Mouse (Mus musculus): ENCODE data around the gene Slc16a1. TPM values are rescaled to one million over a fixed set of nuclear protein-coding genes. Genes with fewer than 3 reads are reported as not detected.

Gene Slc16a1
- polyA plus RNA-seq, 1 experiment from 2014 or later: 44.3 TPM

DNA sequence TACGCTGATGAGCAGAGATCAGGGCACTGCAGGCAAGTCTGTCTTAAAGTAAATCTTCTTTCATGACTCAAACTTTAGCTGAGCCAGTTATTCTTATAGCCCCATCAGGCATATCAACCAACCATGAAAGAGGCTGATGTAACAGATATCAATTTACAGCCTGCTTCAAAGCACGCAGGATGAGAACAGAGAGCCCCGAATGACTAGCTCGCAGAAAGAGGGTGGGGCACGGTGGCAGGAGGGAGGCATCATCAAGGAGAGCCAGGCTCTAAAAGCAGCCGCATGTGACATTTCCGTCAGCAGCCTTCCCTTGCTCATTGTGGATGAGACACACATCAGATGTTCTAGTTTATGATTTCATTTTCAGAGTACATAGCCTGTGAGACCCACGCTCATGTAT, 22.3 kb upstream of the Slc16a1 start:
- DNase-seq (ENCODE audit: low spot score): no peak
- Histone ChIP-seq H3K9me3 (replicated peaks) (no peaks in the 10 kb centered on the region), H3K4me1 (peaks cover 9% of the 10 kb centered on the region; the same call in 1 of the 2 replicates), H3K27ac (replicated peaks) (no peak overlapping the region), H3K4me3 (no peak overlapping the region), H3K36me3 (no peaks in the 10 kb centered on the region), H3K27me3 (ENCODE audit: low read depth, poor library complexity, severe bottlenecking) (no peaks in the 10 kb centered on the region)
- WGBS: 64% methylated on average over 8 of the region's 8 CpGs

DNA sequence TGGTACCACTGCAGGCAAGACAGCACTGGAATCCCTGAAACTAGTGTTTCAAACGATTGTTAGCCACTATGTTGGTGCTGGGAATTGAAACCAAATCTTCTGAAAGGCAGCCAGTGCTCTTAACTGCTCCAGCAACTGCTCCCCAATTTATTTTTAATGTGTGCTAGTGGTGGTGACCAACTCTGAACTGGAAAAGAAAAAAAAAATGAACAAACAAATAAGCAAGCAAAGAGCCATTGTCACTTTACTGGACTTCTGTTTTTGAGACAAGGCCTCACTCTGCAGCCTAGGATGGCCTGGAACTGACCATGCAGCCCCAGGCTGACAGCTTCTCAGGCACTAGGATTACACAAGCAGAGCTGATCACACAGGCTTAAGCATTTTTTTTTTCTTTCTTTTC, 16.6 kb upstream of the Slc16a1 start:
- H3K4me1 ChIP-seq: no peaks in the 10 kb centered on the region
- 64% methylated on average over 1 of the region's 1 CpGs for WGBS
- H3K27me3 ChIP-seq (ENCODE audit: low read depth, poor library complexity, severe bottlenecking): no peaks in the 10 kb centered on the region
- no peak overlapping the region for H3K27ac ChIP-seq (replicated peaks)
- H3K9me3 ChIP-seq (replicated peaks): no peaks in the 10 kb centered on the region
- no peak overlapping the region for H3K4me3 ChIP-seq
- DNase-seq (ENCODE audit: low spot score): no peak
- no peaks in the 10 kb centered on the region for H3K36me3 ChIP-seq

DNA sequence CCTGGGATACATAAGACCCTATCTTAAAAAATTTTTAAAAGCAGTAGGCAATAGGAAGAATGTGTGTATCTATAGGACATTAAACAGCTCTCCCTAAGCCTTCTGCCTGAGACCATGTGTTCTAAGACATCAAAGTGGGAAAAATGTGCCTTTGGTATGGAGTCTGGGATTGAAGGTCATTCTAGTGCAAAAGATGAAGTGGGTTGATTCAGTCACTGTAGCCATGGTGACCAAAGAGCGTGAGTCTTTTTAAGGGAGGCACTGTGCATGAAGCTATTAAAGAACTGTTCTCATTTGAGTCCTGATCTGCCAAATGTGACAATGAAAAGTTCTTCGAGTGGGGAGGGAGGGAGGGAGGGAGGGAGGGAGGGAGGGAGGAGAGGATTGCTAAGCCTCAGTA, 8.7 kb upstream of the Slc16a1 start:
- peaks cover 7% of the 10 kb centered on the region; the same call in 1 of the 2 replicates for H3K4me1 ChIP-seq
- 0 out of 2 replicates have a peak, but pooled peaks cover 9% of the 10 kb centered on the region for H3K36me3 ChIP-seq
- H3K9me3 ChIP-seq (replicated peaks): no peaks in the 10 kb centered on the region
- H3K4me3 ChIP-seq: no peak overlapping the region
- 35% methylated on average over 2 of the region's 2 CpGs for WGBS
- DNase-seq (ENCODE audit: low spot score): no peak
- H3K27me3 ChIP-seq (ENCODE audit: low read depth, poor library complexity, severe bottlenecking): no peaks in the 10 kb centered on the region
- no peak overlapping the region for H3K27ac ChIP-seq (replicated peaks)

DNA sequence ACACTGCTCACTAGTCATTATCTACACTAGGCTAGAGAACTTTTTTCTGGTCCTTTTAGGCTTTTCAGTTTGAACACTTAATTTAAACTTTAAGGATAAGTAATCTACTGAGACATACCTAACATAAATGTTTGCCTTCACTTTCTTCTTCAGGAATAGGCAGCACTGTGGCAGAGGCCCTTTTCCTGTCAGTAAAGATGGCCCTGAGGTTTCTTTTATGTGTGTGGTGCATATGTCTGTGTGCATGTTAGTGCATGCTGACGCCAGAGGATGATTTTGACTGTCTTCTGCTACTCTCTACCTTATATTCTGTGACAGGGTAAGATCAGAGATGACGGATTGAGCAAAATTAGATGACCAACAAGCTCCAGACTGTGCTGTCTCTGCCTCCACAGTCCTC, 7.5 kb upstream of the Slc16a1 start:
- H3K4me1 ChIP-seq: peaks cover 7% of the 10 kb centered on the region; the same call in 1 of the 2 replicates
- no peak for DNase-seq (ENCODE audit: low spot score)
- no peaks in the 10 kb centered on the region for H3K9me3 ChIP-seq (replicated peaks)
- 0 out of 2 replicates have a peak, but pooled peaks cover 9% of the 10 kb centered on the region for H3K36me3 ChIP-seq
- H3K4me3 ChIP-seq: no peak overlapping the region
- H3K27me3 ChIP-seq (ENCODE audit: low read depth, poor library complexity, severe bottlenecking): no peaks in the 10 kb centered on the region
- no peak overlapping the region for H3K27ac ChIP-seq (replicated peaks)
- 93% methylated on average over 2 of the region's 2 CpGs for WGBS

DNA sequence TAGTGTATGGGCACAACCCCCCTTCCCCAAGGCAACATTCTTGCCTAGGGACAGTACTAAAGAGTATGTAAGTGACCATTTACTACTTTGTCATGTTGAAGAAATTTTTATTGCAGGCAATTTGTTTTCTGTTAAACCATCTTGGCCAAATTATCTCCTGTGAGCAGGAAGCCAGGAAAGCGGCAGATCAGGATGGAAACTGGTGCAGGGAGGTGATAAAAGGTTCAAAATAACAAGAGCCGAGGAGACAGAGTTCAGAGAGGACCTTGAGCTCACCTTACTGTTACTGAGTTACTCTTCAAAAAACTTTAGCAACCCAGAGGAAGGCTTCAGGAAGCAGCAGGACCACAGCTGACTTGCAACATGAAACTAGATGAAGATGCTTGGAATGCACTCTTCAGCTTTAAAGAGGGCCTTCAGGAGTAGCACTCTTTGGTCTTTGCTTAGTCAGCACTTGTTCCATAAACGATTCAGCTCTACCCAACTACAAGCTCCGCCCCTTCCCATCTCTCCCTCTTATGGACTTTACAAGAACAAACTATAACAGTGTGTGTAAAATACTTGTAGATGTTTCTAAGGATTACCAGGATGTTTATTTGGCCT, 5.8 kb upstream of the Slc16a1 start:
- 0 out of 2 replicates have a peak, but pooled peaks cover 9% of the 10 kb centered on the region for H3K36me3 ChIP-seq
- DNase-seq (ENCODE audit: low spot score): no peak
- peaks cover 13% of the 10 kb centered on the region for H3K4me1 ChIP-seq
- H3K4me3 ChIP-seq: no peak overlapping the region
- no peak overlapping the region for H3K27ac ChIP-seq (replicated peaks)
- no peaks in the 10 kb centered on the region for H3K9me3 ChIP-seq (replicated peaks)
- no peaks in the 10 kb centered on the region for H3K27me3 ChIP-seq (ENCODE audit: low read depth, poor library complexity, severe bottlenecking)
- WGBS: 89% methylated on average over 4 of the region's 4 CpGs

DNA sequence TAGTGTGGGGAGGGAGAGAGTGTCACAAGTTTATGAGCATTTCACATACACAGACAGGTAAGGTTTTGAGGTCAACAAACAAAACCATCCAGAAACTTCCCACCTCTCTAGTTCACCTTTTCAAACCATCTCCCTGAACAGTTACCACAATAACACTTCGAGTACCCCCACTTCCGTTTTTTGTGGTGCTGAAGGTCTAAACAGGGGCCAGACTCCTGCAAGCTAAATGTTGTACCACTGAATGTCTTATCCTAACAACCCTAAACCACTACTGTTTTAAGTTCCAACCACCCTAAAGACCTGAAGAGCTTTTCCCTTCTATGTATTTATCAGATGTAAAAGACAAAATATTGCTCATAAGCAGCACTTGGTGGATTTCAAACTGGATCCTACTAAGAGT, 2.0 kb upstream of the Slc16a1 start:
- Histone ChIP-seq H3K9me3 (replicated peaks) (no peaks in the 10 kb centered on the region), H3K27ac (replicated peaks) (no peak overlapping the region), H3K36me3 (0 out of 2 replicates have a peak, but pooled peaks cover 9% of the 10 kb centered on the region), H3K4me3 (no peak overlapping the region), H3K4me1 (peaks cover 36% of the 10 kb centered on the region), H3K27me3 (ENCODE audit: low read depth, poor library complexity, severe bottlenecking) (no peaks in the 10 kb centered on the region)
- no peak for DNase-seq (ENCODE audit: low spot score)
- WGBS: 88% methylated on average over 2 of the region's 2 CpGs

DNA sequence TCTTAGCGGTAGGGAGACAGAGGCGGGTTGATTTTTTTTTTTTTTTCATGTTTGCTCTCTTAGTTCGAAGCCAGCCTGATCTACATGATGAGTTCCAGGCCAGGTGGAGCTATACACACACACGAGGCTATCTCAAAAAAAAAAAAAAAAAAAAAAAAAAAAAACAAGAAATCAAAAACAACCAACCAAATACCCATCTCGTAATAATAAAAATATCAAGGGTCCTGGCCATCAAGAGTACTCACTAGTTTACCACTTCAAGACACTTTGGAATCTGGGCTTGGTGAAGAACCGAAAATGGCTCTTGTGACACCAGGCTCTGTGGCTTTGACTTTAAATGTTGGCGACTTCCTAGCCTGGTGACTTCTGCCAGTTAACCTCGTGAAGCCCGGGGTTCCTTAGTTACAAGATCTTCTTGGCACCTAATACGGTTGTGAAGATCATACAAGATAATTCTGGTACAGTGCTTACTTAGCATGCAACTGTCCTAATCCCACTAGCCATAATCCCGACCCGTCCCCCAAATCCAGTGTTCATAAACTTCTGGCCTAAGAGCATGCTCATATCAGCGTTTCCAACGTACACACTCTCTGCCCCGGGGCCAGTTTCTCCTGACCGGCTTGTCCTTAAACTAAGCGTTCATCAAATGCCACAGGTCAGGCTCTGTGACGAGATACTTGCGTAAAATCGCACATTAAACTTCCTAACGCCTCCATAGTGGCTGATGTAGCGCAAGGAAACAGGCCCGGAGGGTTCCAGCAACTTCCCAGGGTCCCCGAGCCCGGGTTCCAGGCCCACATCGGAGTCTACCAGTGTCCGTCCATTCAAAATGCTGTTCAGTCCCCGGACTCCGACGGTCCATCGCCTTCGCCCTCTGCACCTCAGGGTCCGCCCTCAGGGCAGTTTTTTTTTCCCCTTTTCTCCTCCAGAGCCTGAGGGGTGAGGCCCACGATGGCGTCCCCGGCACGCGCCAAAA, 753 bp upstream of the Slc16a1 start:
- 0 out of 2 replicates have a peak, but pooled peaks cover 2% of the 10 kb centered on the region for H3K36me3 ChIP-seq
- no peaks in the 10 kb centered on the region for H3K9me3 ChIP-seq (replicated peaks)
- H3K4me3 ChIP-seq: peak overlapping the region; percentile 90
- peaks cover 36% of the 10 kb centered on the region for H3K4me1 ChIP-seq
- H3K27ac ChIP-seq (replicated peaks): peak overlapping the region; percentile 91
- 16% methylated on average over 38 of the region's 38 CpGs for WGBS
- DNase-seq (ENCODE audit: low spot score): no peak
- no peaks in the 10 kb centered on the region for H3K27me3 ChIP-seq (ENCODE audit: low read depth, poor library complexity, severe bottlenecking)

DNA sequence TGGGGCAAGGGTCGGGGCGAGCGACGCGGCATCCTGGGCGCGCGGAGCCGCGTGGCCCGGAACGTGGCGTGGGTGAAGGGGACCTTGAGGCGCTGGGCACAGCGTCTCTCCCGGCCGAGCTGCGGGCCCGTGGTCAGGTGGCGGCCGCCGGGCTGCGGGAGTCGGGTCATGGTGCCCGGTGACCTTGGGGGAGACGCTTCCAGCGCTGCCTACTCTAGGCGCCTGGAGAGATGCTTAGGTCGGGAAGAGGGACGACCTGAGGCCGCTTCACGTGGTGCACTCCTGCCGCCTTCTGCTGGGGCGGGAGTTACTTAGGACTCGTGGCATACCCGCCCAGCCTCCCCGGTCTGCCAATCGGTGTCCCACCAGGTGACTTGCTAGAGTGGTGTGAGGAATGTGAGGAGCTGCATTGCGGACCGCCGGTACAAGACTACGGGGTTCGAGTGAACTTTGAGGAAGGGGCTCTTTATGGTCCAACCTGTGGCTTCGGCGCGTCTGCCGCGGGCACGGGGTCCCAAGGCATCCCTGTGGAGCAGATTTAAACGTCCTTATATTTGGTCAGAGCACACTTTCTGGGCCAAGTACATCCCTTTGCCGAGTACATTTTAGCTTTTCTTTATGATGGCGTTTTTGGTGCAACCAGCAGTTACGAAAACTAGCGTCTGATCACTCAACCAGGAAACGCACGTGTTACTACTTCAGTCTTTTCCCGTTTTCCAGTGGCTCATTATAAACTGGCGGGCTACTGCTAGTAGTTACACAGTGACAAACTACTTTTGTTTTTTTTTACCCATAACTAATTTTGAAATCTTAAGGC, 672 bp downstream of the Slc16a1 start:
- Histone ChIP-seq H3K27me3 (ENCODE audit: low read depth, poor library complexity, severe bottlenecking) (no peaks in the 10 kb centered on the region), H3K4me3 (peak overlapping the region; percentile 90), H3K4me1 (peaks cover 36% of the 10 kb centered on the region), H3K9me3 (replicated peaks) (no peaks in the 10 kb centered on the region), H3K36me3 (no peaks in the 10 kb centered on the region), H3K27ac (replicated peaks) (peak overlapping the region; percentile 91)
- under 1% methylated on average over 58 of the region's 58 CpGs for WGBS
- peak; percentile 68 for DNase-seq (ENCODE audit: low spot score)

DNA sequence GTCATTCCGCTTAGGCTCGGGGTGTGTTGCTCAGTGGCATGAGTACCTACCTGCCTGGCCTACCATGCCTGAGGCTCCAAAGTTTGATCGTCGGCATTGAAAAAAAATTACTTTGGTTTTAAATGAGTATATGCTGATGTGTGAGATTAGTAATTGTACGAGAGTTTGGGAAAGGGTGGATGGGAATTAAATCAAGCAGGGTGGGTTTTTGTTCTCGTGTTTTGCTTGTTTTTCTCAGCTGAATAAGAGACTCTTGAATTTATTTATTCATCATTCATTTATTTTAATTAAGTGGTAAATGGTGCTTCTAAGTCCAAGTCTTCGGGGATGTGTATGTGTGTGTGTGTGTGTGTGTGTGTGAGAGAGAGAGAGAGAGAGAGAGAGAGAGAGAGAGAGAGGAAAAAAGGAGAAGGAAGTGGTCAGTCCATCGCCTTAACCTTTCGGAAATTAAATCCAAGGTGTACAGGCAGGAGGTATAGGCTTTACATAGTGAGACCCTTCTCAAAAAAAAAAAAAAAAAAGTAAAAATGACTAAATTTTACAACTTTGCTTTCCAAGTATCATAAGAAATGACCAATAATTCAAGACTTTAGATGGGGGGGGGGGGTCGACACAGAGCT, 1.4 kb downstream of the Slc16a1 start:
- no peak for DNase-seq (ENCODE audit: low spot score)
- H3K36me3 ChIP-seq: no peaks in the 10 kb centered on the region
- WGBS: 15% methylated on average over 10 of the region's 10 CpGs
- no peaks in the 10 kb centered on the region for H3K9me3 ChIP-seq (replicated peaks)
- no peaks in the 10 kb centered on the region for H3K27me3 ChIP-seq (ENCODE audit: low read depth, poor library complexity, severe bottlenecking)
- peak overlapping the region; percentile 90 for H3K4me3 ChIP-seq
- H3K27ac ChIP-seq (replicated peaks): peak overlapping the region; percentile 91; the same call in 1 of the 2 replicates
- H3K4me1 ChIP-seq: peaks cover 36% of the 10 kb centered on the region

DNA sequence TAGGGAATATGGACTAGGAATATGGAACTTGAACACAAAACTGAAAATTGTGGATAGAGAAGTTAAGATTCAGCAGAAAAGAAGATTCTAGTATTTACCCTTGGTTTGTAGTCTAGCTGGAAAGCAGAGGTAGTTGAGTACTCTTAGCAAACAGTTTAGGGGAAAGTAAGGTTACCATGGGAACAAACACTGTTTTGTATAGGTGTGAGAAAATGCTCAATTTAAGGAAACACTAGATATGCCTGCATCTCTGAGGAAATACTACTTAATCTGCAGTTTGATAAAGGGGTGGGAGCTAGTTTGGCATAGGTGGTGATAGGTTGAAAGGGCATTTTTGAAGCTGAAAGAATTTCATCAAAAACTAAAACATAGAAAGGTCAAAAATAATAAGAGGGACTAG, 2.4 kb downstream of the Slc16a1 start:
- Histone ChIP-seq H3K36me3 (no peaks in the 10 kb centered on the region), H3K27ac (replicated peaks) (no peak overlapping the region), H3K4me1 (peaks cover 36% of the 10 kb centered on the region), H3K4me3 (no peak overlapping the region), H3K9me3 (replicated peaks) (no peaks in the 10 kb centered on the region), H3K27me3 (ENCODE audit: low read depth, poor library complexity, severe bottlenecking) (no peaks in the 10 kb centered on the region)
- no peak for DNase-seq (ENCODE audit: low spot score)

DNA sequence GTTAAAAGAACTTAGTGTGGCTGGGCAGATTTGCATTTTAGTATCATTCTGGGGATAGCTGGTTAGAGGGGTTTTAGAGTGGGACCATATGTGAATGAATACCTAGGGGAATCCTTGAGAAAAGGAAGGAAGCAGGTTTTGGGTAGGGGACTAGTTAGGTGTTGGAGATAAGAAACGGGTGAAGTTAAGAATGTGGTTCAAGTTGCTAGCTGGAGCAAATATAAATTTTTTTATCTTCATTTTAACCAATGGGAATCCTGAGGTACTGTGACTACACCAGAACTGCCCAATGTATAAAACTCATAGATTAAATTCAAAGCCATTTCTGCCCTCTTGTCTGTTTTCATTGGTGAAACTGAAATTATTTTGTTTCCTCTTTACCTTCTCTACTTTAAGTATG, 2.8 kb downstream of the Slc16a1 start:
- no peak for DNase-seq (ENCODE audit: low spot score)
- Histone ChIP-seq H3K27me3 (ENCODE audit: low read depth, poor library complexity, severe bottlenecking) (no peaks in the 10 kb centered on the region), H3K36me3 (no peaks in the 10 kb centered on the region), H3K27ac (replicated peaks) (no peak overlapping the region), H3K9me3 (replicated peaks) (no peaks in the 10 kb centered on the region), H3K4me1 (peaks cover 36% of the 10 kb centered on the region), H3K4me3 (no peak overlapping the region)
- WGBS: 76% methylated on average over 1 of the region's 1 CpGs

DNA sequence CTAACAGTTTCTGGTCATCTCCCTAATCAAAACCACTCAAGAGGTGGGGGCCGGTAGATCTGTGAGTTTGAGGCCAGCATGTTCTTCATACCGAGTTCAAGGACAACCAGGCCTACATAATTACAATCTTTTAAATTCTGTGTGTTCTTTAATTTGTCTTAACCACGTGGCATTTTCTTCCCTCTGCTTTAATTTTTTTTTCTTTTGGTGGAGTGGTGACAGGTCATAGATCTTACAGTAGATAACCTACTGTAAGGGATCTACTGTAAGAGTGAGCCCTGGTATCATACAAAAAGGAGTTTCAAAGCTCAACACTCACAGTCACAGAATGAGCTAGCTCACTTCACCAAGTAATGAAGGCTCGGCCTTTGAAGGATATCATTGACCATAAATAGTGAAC, 4.6 kb downstream of the Slc16a1 start:
- Histone ChIP-seq H3K36me3 (no peaks in the 10 kb centered on the region), H3K9me3 (replicated peaks) (no peaks in the 10 kb centered on the region), H3K27me3 (ENCODE audit: low read depth, poor library complexity, severe bottlenecking) (no peaks in the 10 kb centered on the region), H3K4me3 (no peak overlapping the region), H3K4me1 (peaks cover 25% of the 10 kb centered on the region), H3K27ac (replicated peaks) (no peak overlapping the region)
- 79% methylated on average over 4 of the region's 4 CpGs for WGBS
- DNase-seq (ENCODE audit: low spot score): no peak
